ENCODE assay signal across 10 mouse cellular contexts in genomic region chr7:48938190-48938589, GRCm38 (mm10). TPM values are rescaled to one million over a fixed set of nuclear protein-coding genes. Genes with fewer than 3 reads are reported as not detected.
A peak's percentile ranks its signal among the peaks of the same experiment; 100 is the strongest.
DNase-seq lines count a peak whose midpoint lies in the region; ATAC-seq and TF ChIP-seq lines count a peak whose summit lies in the region.
"Had no signal": no experiment of that assay in that cellular context is flagged by ENCODE, and none has a peak within 500 bp of the region (broad histone marks: within the 10 kb centered on the region; RNA-seq: fewer than 3 reads in every experiment).

No protein-coding gene starts in this region.

- H3K4me1 ChIP-seq in kidney, adult 2 months (ENCODE audit: control insufficient read depth, insufficient read depth, low read length), result no peaks in the 10 kb centered on the region
- no peaks in the 10 kb centered on the region for H3K4me1 ChIP-seq in kidney, embryonic 16.5 days (ENCODE audit: insufficient read depth, low read length)
- 0 out of 2 replicates have a peak, but pooled peaks cover 4% of the 10 kb centered on the region for H3K4me1 ChIP-seq in liver, postnatal 0 days (ENCODE audit: insufficient read depth)
- no peaks in the 10 kb centered on the region for H3K4me1 ChIP-seq in forebrain, embryonic 10.5 days
- no peaks in the 10 kb centered on the region for H3K4me1 ChIP-seq in intestine, embryonic 16.5 days (ENCODE audit: control insufficient read depth, insufficient read depth, low read length)
- H3K4me1 ChIP-seq: hindbrain, embryonic 15.5 days; neural tube, embryonic 13.5 days had no signal

- H3K4me3 ChIP-seq in kidney, adult 2 months (ENCODE audit: insufficient read depth, low read depth, low read length), result no peak overlapping the region
- H3K4me3 ChIP-seq in kidney, embryonic 16.5 days (ENCODE audit: low read length), result no peak overlapping the region
- no peak overlapping the region for H3K4me3 ChIP-seq in liver, postnatal 0 days (ENCODE audit: low read depth, low read length)
- H3K4me3 ChIP-seq in forebrain, embryonic 10.5 days, result no peak overlapping the region
- no peak overlapping the region for H3K4me3 ChIP-seq in intestine, embryonic 16.5 days (ENCODE audit: low read length)
- H3K4me3 ChIP-seq: hindbrain, embryonic 15.5 days; neural tube, embryonic 13.5 days had no signal

- WGBS in kidney, adult 2 months, result 36% methylated on average over 4 of the region's 4 CpGs
- WGBS in kidney, embryonic 16.5 days, result 35% methylated on average over 4 of the region's 4 CpGs
- WGBS in liver, postnatal 0 days (ENCODE audit: insufficient replicate concordance), result 7% methylated on average over 4 of the region's 4 CpGs
- WGBS in forebrain, embryonic 10.5 days, result 45% methylated on average over 4 of the region's 4 CpGs
- 37% methylated on average over 4 of the region's 4 CpGs for WGBS in intestine, embryonic 16.5 days

- TF ChIP-seq EP300 in liver, postnatal 0 days (IDR thresholded peaks at IDR 0.05; ENCODE audit: low read depth), result no peak

- no peak overlapping the region for H3K4me2 ChIP-seq in kidney, embryonic 16.5 days (replicated peaks; ENCODE audit: low read depth, low read length)
- peak overlapping the region; percentile 54; the same call in 1 of the 2 replicates for H3K4me2 ChIP-seq in liver, postnatal 0 days (ENCODE audit: low read depth, low read length)
- H3K4me2 ChIP-seq in intestine, embryonic 16.5 days (ENCODE audit: low read depth, low read length), result no peak overlapping the region
- H3K4me2 ChIP-seq: hindbrain, embryonic 15.5 days; neural tube, embryonic 13.5 days had no signal

- no peaks in the 10 kb centered on the region for H3K27me3 ChIP-seq in kidney, adult 2 months (replicated peaks; ENCODE audit: control insufficient read depth, insufficient read depth, low read length)
- H3K27me3 ChIP-seq in kidney, embryonic 16.5 days (ENCODE audit: insufficient read depth, low read length), result no peaks in the 10 kb centered on the region
- no peaks in the 10 kb centered on the region for H3K27me3 ChIP-seq in liver, postnatal 0 days (ENCODE audit: insufficient read depth, low read length)
- peaks cover 77% of the 10 kb centered on the region for H3K27me3 ChIP-seq in forebrain, embryonic 10.5 days (ENCODE audit: poor library complexity, severe bottlenecking)
- no peaks in the 10 kb centered on the region for H3K27me3 ChIP-seq in intestine, embryonic 16.5 days (replicated peaks; ENCODE audit: control insufficient read depth, insufficient read depth, low read length)

- H3K36me3 ChIP-seq in kidney, adult 2 months (ENCODE audit: control insufficient read depth, insufficient read depth, low read length), result no peaks in the 10 kb centered on the region
- no peaks in the 10 kb centered on the region for H3K36me3 ChIP-seq in kidney, embryonic 16.5 days (ENCODE audit: insufficient read depth, low read length)
- no peaks in the 10 kb centered on the region for H3K36me3 ChIP-seq in liver, postnatal 0 days (replicated peaks; ENCODE audit: insufficient read depth, low read length)
- no peaks in the 10 kb centered on the region for H3K36me3 ChIP-seq in forebrain, embryonic 10.5 days (replicated peaks)
- no peaks in the 10 kb centered on the region for H3K36me3 ChIP-seq in intestine, embryonic 16.5 days (ENCODE audit: control insufficient read depth, insufficient read depth, low read length)
- H3K36me3 ChIP-seq: hindbrain, embryonic 15.5 days; neural tube, embryonic 13.5 days had no signal

- H3K27ac ChIP-seq in kidney, adult 2 months (ENCODE audit: insufficient read depth, low read depth, low read length), result no peak overlapping the region
- H3K27ac ChIP-seq in kidney, embryonic 16.5 days (ENCODE audit: low read length), result no peak overlapping the region
- no peak overlapping the region for H3K27ac ChIP-seq in liver, postnatal 0 days (ENCODE audit: low read depth)
- no peak overlapping the region for H3K27ac ChIP-seq in forebrain, embryonic 10.5 days
- H3K27ac ChIP-seq in intestine, embryonic 16.5 days (ENCODE audit: low read length), result no peak overlapping the region
- H3K27ac ChIP-seq: hindbrain, embryonic 15.5 days; neural tube, embryonic 13.5 days had no signal

- DNase-seq in kidney, adult 2 months, result no peak
- DNase-seq in CD4-positive, CD25-positive, alpha-beta regulatory T cell, adult 2 months (ENCODE audit: low read depth, low spot score), result peak; percentile 64
- peak; percentile 2 for DNase-seq in adipocyte (ENCODE audit: low spot score)
- DNase-seq in liver, postnatal 0 days, result peak; percentile 62
- peak; percentile 57 for DNase-seq in thymus, postnatal 4 days
- no peak for DNase-seq in forebrain, embryonic 10.5 days (ENCODE audit: extremely low spot score, low spot score)

- ATAC-seq in kidney, embryonic 16.5 days (ENCODE audit: low FRiP score, low TSS enrichment), result no peak
- ATAC-seq in liver, postnatal 0 days, result no peak
- no peak for ATAC-seq in intestine, embryonic 16.5 days

- TF ChIP-seq CTCF in kidney, adult 2 months (conservative IDR thresholded peaks at IDR 0.05; ENCODE audit: insufficient read depth, insufficient read length, low read depth, low read length), result peak; percentile 42; the same call in 1 of the 2 replicates
- TF ChIP-seq CTCF in liver, postnatal 0 days (IDR thresholded peaks at IDR 0.05; ENCODE audit: low read depth), result peak; percentile 63

- no peak for TF ChIP-seq POLR2A in kidney, adult 2 months (IDR thresholded peaks at IDR 0.05; ENCODE audit: low read depth, low read length)

- H3K9me3 ChIP-seq in kidney, embryonic 16.5 days (ENCODE audit: low read length), result no peaks in the 10 kb centered on the region
- H3K9me3 ChIP-seq in liver, postnatal 0 days (ENCODE audit: low read length), result no peaks in the 10 kb centered on the region
- no peaks in the 10 kb centered on the region for H3K9me3 ChIP-seq in forebrain, embryonic 10.5 days
- no peaks in the 10 kb centered on the region for H3K9me3 ChIP-seq in intestine, embryonic 16.5 days (ENCODE audit: control insufficient read depth, low read length)
- H3K9me3 ChIP-seq: hindbrain, embryonic 15.5 days; neural tube, embryonic 13.5 days had no signal

- no peak overlapping the region for H3K9ac ChIP-seq in kidney, embryonic 16.5 days (replicated peaks; ENCODE audit: low read length)
- H3K9ac ChIP-seq in liver, postnatal 0 days (replicated peaks), result no peak overlapping the region
- no peak overlapping the region for H3K9ac ChIP-seq in intestine, embryonic 16.5 days (ENCODE audit: low read depth, low read length)
- H3K9ac ChIP-seq: hindbrain, embryonic 15.5 days; neural tube, embryonic 13.5 days had no signal

RNA-seq across cellular contexts. Expression of gene Nav2, which starts 29.7 kb away (rescaled TPM):
- 18.3 and 18.4 TPM in 2 replicates for polyA plus RNA-seq in kidney, adult 2 months (2012; rRNA removed)
- polyA plus RNA-seq in kidney, embryonic 16.5 days (2015; fragmentation: Nextera tagmentation; extraction: Ambion mirVana), result 22.6 and 32.8 TPM in 2 replicates
- 2.7 and 3.3 TPM in 2 replicates for polyA plus RNA-seq in liver, postnatal 0 days (2015; fragmentation: Nextera tagmentation; extraction: Ambion mirVana)
- 4.5 and 6.1 TPM in 2 replicates for polyA plus RNA-seq in forebrain, embryonic 10.5 days (2016; fragmentation: Nextera tagmentation; extraction: Ambion mirVana)
- polyA plus RNA-seq in intestine, embryonic 16.5 days (2015; fragmentation: Nextera tagmentation; extraction: Ambion mirVana), result 14.4 and 15.3 TPM in 2 replicates

RNA-seq across cellular contexts. Expression of gene E2f8, which starts 56.8 kb away (rescaled TPM):
- polyA plus RNA-seq in kidney, adult 2 months (2012; rRNA removed), result 0.12 and 0.28 TPM in 2 replicates
- polyA plus RNA-seq in kidney, embryonic 16.5 days (2015; fragmentation: Nextera tagmentation; extraction: Ambion mirVana), result 16.5 and 22.4 TPM in 2 replicates
- 12.8 and 13.0 TPM in 2 replicates for polyA plus RNA-seq in liver, postnatal 0 days (2015; fragmentation: Nextera tagmentation; extraction: Ambion mirVana)
- polyA plus RNA-seq in forebrain, embryonic 10.5 days (2016; fragmentation: Nextera tagmentation; extraction: Ambion mirVana), result 19.3 and 19.5 TPM in 2 replicates
- polyA plus RNA-seq in intestine, embryonic 16.5 days (2015; fragmentation: Nextera tagmentation; extraction: Ambion mirVana), result 21.9 and 24.2 TPM in 2 replicates

Comparison
In these comparisons a context has a peak if more than half of its experiments do, and no peak if none do; other contexts are left out.
1. RNA of gene E2f8, which starts 56.8 kb away (polyA plus RNA-seq): 21.9 to 24.2 TPM in intestine, embryonic 16.5 days, 19.3 to 19.5 TPM in forebrain, embryonic 10.5 days, 16.5 to 22.4 TPM in kidney, embryonic 16.5 days and 12.8 to 13.0 TPM in liver, postnatal 0 days; 0.12 to 0.28 TPM in kidney, adult 2 months; every median in the first group is over 10 times any median in the second.
2. DNase-seq: peak in CD4-positive, CD25-positive, alpha-beta regulatory T cell, adult 2 months (single experiment), adipocyte (single experiment), liver, postnatal 0 days (single experiment) and thymus, postnatal 4 days (single experiment); none in kidney, adult 2 months (single experiment) and forebrain, embryonic 10.5 days (single experiment).